10 mouse cellular contexts compared by ENCODE assay signal in the genomic region with DNA sequence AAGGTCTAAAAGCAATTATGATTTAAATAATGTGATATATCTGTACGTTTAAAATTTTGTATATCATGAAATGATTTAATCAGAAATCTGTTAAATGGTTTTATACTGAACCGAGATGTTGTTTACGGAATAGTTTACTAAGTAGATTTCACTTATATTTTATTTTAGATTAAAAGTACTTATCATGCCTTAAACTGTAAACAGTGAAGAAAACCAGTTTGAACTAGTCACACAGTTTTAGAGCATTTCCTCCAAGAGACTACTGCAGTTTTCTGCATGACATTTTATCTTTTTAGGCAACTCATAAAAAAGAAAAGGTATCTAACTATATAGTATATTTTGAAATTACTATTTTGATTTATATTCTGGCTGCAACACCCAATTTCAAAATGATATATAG. TPM values are rescaled to one million over a fixed set of nuclear protein-coding genes. Genes with fewer than 3 reads are reported as not detected.
DNase-seq lines count a peak whose midpoint lies in the region; ATAC-seq and TF ChIP-seq lines count a peak whose summit lies in the region.
"Had no signal": no experiment of that assay in that cellular context is flagged by ENCODE, and none has a peak within 500 bp of the region (broad histone marks: within the 10 kb centered on the region; RNA-seq: fewer than 3 reads in every experiment).

No protein-coding gene starts in this region.

- no peak for TF ChIP-seq EP300 in ES-Bruce4 (IDR thresholded peaks at IDR 0.05; ENCODE audit: insufficient read depth, low read depth, low read length)

- no peak for TF ChIP-seq POLR2A in ES-Bruce4 (IDR thresholded peaks at IDR 0.05; ENCODE audit: insufficient read depth, low read length)

- peak overlapping the region; percentile 56 for H3K4me2 ChIP-seq in heart, embryonic 14.5 days (ENCODE audit: low read length)
- no peak overlapping the region for H3K4me2 ChIP-seq in lung, embryonic 14.5 days
- H3K4me2 ChIP-seq in hindbrain, embryonic 14.5 days (replicated peaks) = peak overlapping the region; percentile 27; the same call in 1 of the 2 replicates

- H3K9ac ChIP-seq in heart, embryonic 14.5 days (ENCODE audit: low read length) = peak overlapping the region; percentile 84
- H3K9ac ChIP-seq in lung, embryonic 14.5 days = no peak overlapping the region
- peak overlapping the region; percentile 83; the same call in 1 of the 2 replicates for H3K9ac ChIP-seq in ES-Bruce4 (ENCODE audit: low read depth, poor library complexity, severe bottlenecking)
- no peak overlapping the region for H3K9ac ChIP-seq in hindbrain, embryonic 14.5 days

- no peak for ATAC-seq in heart, embryonic 14.5 days (ENCODE audit: insufficient number of reproducible peaks, insufficient read depth, low FRiP score, low read depth)
- ATAC-seq in lung, embryonic 14.5 days (ENCODE audit: insufficient read depth) = no peak
- ATAC-seq in hindbrain, embryonic 14.5 days (ENCODE audit: low FRiP score) = no peak

- peaks cover 12% of the 10 kb centered on the region; the same call in 1 of the 2 replicates for H3K36me3 ChIP-seq in heart, embryonic 14.5 days (ENCODE audit: control insufficient read depth, insufficient read depth, low read length)
- H3K36me3 ChIP-seq in lung, embryonic 14.5 days (ENCODE audit: insufficient read depth) = no peaks in the 10 kb centered on the region
- H3K36me3 ChIP-seq in ES-Bruce4 (ENCODE audit: control insufficient read depth, insufficient read depth, low read length, poor library complexity, severe bottlenecking) = peaks cover 4% of the 10 kb centered on the region
- peaks cover 8% of the 10 kb centered on the region for H3K36me3 ChIP-seq in hindbrain, embryonic 14.5 days (replicated peaks; ENCODE audit: control insufficient read depth, insufficient read depth)
- H3K36me3 ChIP-seq: hindbrain, embryonic 15.5 days had no signal

- no peaks in the 10 kb centered on the region for H3K27me3 ChIP-seq in heart, embryonic 14.5 days (ENCODE audit: control insufficient read depth, insufficient read depth, low read length)
- no peaks in the 10 kb centered on the region for H3K27me3 ChIP-seq in lung, embryonic 14.5 days (ENCODE audit: insufficient read depth, low read length)
- H3K27me3 ChIP-seq in ES-Bruce4 (ENCODE audit: control insufficient read depth, insufficient read depth, low read length, poor library complexity, severe bottlenecking) = no peaks in the 10 kb centered on the region
- no peaks in the 10 kb centered on the region for H3K27me3 ChIP-seq in hindbrain, embryonic 14.5 days (ENCODE audit: control insufficient read depth, insufficient read depth, low read length)
- H3K27me3 ChIP-seq: hindbrain, embryonic 15.5 days had no signal

- WGBS in heart, embryonic 14.5 days = 40% methylated on average over 3 of the region's 3 CpGs
- WGBS in lung, embryonic 14.5 days = 25% methylated on average over 3 of the region's 3 CpGs
- WGBS in hindbrain, embryonic 14.5 days = 45% methylated on average over 3 of the region's 3 CpGs

- H3K4me1 ChIP-seq in heart, embryonic 14.5 days (ENCODE audit: control insufficient read depth in 2 of 2, insufficient read depth in 2 of 2, low read length in 2 of 2) = peaks cover 0 to 15% of the 10 kb centered on the region in 2 experiments; a peak in 2 of 4 replicates
- peaks cover 3% of the 10 kb centered on the region; the same call in 1 of the 2 replicates for H3K4me1 ChIP-seq in lung, embryonic 14.5 days (ENCODE audit: insufficient read depth)
- H3K4me1 ChIP-seq in ES-Bruce4 (ENCODE audit: control insufficient read depth, insufficient read depth, low read length) = peaks cover 4% of the 10 kb centered on the region
- peaks cover 9% of the 10 kb centered on the region for H3K4me1 ChIP-seq in hindbrain, embryonic 14.5 days (replicated peaks; ENCODE audit: control insufficient read depth, insufficient read depth, low read length)

- DNase-seq in heart, adult 18-20 months = no peak
- peak; percentile 41 for DNase-seq in lung, embryonic 14.5 days
- DNase-seq in lung, postnatal 25 days (ENCODE audit: low spot score) = no peak
- no peak for DNase-seq in hindbrain, embryonic 14.5 days (ENCODE audit: low spot score)
- DNase-seq in thymus, postnatal 14 days = no peak
- DNase-seq in cerebellum, adult 9-11 months = no peak
- DNase-seq: liver had no signal

- no peak for TF ChIP-seq CTCF in lung, embryonic 14.5 days (IDR thresholded peaks at IDR 0.05; ENCODE audit: low read depth)
- TF ChIP-seq CTCF in ES-Bruce4 (IDR thresholded peaks at IDR 0.05; ENCODE audit: low read depth, low read length) = no peak

- no peaks in the 10 kb centered on the region for H3K9me3 ChIP-seq in heart, embryonic 14.5 days (ENCODE audit: control insufficient read depth, low read length)
- no peaks in the 10 kb centered on the region for H3K9me3 ChIP-seq in lung, embryonic 14.5 days (ENCODE audit: low read depth, low read length)
- no peaks in the 10 kb centered on the region for H3K9me3 ChIP-seq in ES-Bruce4 (replicated peaks; ENCODE audit: control insufficient read depth, insufficient read depth, low read length, poor library complexity, severe bottlenecking)
- H3K9me3 ChIP-seq in hindbrain, embryonic 14.5 days (ENCODE audit: control insufficient read depth, low read length) = no peaks in the 10 kb centered on the region
- H3K9me3 ChIP-seq: hindbrain, embryonic 15.5 days had no signal

- H3K27ac ChIP-seq in heart, embryonic 14.5 days (replicated peaks in 1 of 2; ENCODE audit: control insufficient read depth in 1 of 2, insufficient read depth in 1 of 2, low read depth in 2 of 2, low read length in 2 of 2) = no peak overlapping the region
- no peak overlapping the region for H3K27ac ChIP-seq in lung, embryonic 14.5 days (ENCODE audit: low read depth)
- no peak overlapping the region for H3K27ac ChIP-seq in ES-Bruce4 (ENCODE audit: insufficient read depth, low read length)
- H3K27ac ChIP-seq in hindbrain, embryonic 14.5 days = no peak overlapping the region

- peak overlapping the region in 1 of 2 experiments; percentile 53; a peak in 2 of 4 replicates for H3K4me3 ChIP-seq in heart, embryonic 14.5 days (ENCODE audit: control insufficient read depth in 1 of 2, insufficient read depth in 1 of 2, low read depth in 1 of 2, low read length in 2 of 2)
- peak overlapping the region; percentile 63 for H3K4me3 ChIP-seq in lung, embryonic 14.5 days (ENCODE audit: low read depth, low read length)
- no peak overlapping the region for H3K4me3 ChIP-seq in ES-Bruce4 (ENCODE audit: low read depth, low read length)
- peak overlapping the region; percentile 46; the same call in 1 of the 2 replicates for H3K4me3 ChIP-seq in hindbrain, embryonic 14.5 days (replicated peaks; ENCODE audit: low read length)

RNA-seq across cellular contexts. Expression of a gene that starts 2.2 kb away (rescaled TPM):
- 9.3 TPM in 2 replicates for polyA plus RNA-seq in heart, embryonic 14.5 days (2014; fragmentation: Nextera tagmentation; extraction: Ambion mirVana)
- 1 to 10 TPM; 1.6 to 2.1 TPM for total RNA-seq in heart, adult 18-20 months (2021)
- polyA plus RNA-seq in lung, embryonic 14.5 days (2014; fragmentation: Nextera tagmentation; extraction: Ambion mirVana) = 13.4 and 14.2 TPM in 2 replicates
- 12.9 TPM in 2 replicates for polyA plus RNA-seq in ES-Bruce4 (2011; ENCODE audit: insufficient read depth, insufficient read length, low read depth, missing spikeins)
- polyA plus RNA-seq in hindbrain, embryonic 14.5 days (2014; fragmentation: Nextera tagmentation; extraction: Ambion mirVana) = 4.2 and 4.6 TPM in 2 replicates

Comparison
In these comparisons a context has a peak if more than half of its experiments do, and no peak if none do; other contexts are left out.
1. H3K9ac ChIP-seq: peak in heart, embryonic 14.5 days (single experiment) and ES-Bruce4 (single experiment); none in lung, embryonic 14.5 days (single experiment) and hindbrain, embryonic 14.5 days (single experiment).